Mouse (Mus musculus): ENCODE results near the gene Aldh5a1. TPM values are rescaled to one million over a fixed set of nuclear protein-coding genes. Genes with fewer than 3 reads are reported as not detected.
"Not testable (repeated sequence)": the region's sequence is repeated elsewhere in the genome, so short reads cannot be mapped to it uniquely, and the experiment has no call there.

The Aldh5a1 gene
- 42.5 and 44.2 TPM in 2 replicates for polyA plus RNA-seq (2012; rRNA removed)

DNA sequence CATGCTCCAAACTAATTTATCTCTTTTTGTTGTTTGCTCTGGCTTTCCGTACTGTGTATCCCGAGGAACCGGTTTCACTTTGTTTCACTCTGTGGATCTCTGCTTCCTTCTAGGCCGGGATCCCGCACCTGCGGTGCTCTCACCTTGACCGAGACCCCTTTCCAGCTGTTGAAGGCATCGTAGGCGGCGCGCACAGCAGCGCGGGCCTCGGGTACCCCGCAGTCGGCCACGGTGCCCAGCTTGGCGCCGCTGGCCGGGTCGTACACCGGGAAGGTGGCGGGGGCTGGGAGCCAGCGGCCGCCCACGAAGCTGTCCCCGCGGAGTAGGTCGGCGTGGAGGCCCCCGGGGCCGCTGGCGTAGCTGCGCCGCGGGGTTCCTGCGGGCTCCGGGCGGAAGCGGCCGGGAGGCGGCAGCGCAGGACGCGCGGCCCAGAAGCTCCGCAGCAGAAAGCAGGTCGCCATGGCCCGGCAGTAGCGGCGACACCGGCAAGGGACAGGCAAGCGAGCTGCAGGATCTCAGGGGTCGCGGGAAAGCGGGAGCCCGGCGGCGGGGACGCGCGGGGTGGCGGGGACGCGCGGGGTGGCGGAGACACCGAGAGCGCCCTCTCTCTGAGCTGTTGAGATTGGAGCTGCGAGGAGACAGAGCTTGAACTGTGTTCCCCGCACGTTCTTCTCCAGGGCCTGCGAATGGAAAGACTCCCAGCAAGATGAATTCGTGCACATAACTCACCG lies at the start of gene Aldh5a1:
Gene Aldh5a1 (minus strand): TSS at position 554 of the 731 bp plus-strand sequence.
- peak; percentile 50 to 85 for DNase-seq (ENCODE audit: extremely low spot score in 1 of 2, low spot score in 1 of 2)

DNA sequence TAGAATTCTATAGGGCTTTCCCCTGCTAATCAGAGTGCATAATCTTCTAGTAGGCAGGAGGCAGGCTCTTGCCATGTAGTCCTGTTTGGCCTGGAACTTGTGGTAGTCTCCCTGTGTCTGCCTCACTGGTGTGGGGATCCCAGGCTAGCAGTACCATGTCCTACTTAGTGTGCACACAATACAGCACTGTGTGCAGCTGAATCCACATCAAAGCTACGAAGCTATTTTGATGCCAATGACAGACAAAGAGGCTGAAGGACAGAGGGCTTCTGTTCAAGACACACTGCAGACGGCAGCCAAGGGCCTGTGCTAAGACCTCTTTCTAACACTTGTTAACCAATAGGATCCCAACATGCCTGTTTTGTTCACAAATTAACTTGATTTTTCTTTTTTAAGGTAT lies 48.0 kb upstream of the Aldh5a1 start:
- DNase-seq (ENCODE audit: extremely low spot score in 1 of 2, low spot score in 1 of 2): peak; percentile 31 to 57

DNA sequence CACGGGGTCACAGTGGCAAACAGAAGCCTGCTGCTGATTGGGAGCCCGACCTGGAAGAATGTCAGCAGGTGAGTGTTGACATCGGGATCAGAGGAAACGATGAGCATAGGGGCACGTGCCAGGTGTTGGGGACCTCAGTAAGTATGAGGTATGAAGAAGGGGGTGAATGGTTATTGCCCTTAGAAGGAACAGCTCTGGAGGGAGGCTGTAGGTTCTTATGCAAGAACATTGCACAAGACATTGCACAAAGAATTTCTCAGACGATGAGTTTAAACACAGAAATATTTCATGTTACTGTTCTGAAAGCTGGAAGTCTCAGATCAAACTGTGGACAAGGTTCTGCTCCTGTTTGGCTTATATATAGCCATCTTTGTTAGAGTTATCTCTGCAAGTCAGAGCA lies 43.6 kb upstream of the Aldh5a1 start:
- DNase-seq (ENCODE audit: extremely low spot score in 1 of 2, low spot score in 1 of 2): no peak

DNA sequence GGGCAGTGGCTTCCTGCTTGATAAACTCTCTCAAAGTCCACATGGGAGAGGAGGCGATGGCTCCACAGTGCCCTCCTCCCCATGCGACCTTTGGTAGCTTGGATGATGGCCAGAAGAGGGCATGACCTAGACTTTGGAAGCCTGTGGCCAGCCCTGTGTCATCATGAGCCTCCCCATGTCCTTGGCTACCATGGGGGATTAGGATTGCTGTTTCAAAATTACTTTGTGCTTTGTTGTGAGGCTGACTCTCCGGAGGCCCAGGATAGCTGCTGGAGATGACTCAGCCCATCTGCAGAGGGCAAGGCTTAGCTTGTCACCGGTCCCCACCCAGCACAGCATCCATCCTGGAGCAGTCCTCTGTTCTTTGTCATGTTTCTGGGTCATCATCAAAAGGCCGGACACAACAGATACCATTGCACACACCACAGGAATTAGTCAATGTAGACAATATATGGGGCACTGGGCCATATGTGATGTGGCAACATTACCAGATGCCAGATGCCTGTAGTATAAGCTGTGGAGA lies 40.4 kb upstream of the Aldh5a1 start:
- DNase-seq (ENCODE audit: extremely low spot score in 1 of 2, low spot score in 1 of 2): no peak

DNA sequence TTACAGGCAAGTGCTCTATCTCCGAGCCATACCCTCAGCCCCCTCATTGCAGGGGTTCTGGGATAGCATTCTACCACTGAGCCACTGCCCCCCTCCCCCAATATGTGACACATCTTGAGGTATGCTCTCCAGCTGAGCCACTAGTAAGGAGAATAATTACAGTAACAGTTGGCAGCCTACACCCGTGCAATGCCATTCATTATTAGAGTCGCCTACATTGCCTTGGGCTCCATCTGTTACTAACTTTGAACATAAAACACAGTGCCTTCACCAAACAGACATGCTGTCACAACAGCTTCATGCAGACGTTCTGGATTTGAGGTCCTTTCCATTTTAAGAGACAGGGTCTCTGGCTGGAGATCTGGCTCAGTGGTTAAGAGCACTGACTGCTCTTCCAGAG lies 38.9 kb upstream of the Aldh5a1 start:
- DNase-seq (ENCODE audit: extremely low spot score in 1 of 2, low spot score in 1 of 2): peak; percentile 20 to 43

DNA sequence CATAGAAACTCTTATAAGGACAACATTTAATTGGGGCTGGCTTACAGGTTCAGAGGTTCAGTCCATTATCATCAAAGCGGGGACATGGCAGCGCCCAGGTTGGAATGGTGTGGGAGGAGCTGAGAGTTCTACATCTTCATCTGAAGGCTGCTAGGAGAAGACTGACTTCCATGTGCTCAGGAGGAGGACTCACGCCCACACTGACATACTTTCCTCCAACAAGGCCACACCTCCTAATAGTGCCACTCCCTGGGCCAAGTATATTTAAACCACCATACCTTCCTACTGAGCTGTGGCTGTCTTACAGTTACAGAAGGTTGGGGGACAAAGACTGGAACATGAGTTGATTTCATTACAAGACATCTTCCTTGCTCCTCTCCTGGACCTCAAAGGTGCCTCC lies 34.3 kb upstream of the Aldh5a1 start:
- not testable (repeated sequence) for DNase-seq (ENCODE audit: extremely low spot score in 1 of 2, low spot score in 1 of 2)

DNA sequence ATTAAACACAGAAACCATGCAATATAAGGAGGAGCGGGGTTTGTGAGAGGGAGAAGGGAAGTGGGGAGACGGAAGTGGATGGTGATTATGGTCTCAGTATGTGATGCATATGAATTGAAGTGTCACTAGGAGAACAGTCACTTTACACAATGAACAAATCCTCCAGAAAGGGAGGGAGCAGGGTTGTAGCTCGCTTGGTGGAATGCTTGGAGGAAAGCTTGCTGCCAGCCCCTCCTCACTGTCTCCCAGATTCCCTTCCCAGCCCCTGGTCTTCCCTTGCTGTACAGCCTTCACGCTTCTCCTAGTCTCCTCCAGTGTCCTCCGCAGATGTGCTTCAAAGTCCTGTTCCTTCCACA lies 28.4 kb upstream of the Aldh5a1 start:
- no peak for DNase-seq (ENCODE audit: extremely low spot score in 1 of 2, low spot score in 1 of 2)

DNA sequence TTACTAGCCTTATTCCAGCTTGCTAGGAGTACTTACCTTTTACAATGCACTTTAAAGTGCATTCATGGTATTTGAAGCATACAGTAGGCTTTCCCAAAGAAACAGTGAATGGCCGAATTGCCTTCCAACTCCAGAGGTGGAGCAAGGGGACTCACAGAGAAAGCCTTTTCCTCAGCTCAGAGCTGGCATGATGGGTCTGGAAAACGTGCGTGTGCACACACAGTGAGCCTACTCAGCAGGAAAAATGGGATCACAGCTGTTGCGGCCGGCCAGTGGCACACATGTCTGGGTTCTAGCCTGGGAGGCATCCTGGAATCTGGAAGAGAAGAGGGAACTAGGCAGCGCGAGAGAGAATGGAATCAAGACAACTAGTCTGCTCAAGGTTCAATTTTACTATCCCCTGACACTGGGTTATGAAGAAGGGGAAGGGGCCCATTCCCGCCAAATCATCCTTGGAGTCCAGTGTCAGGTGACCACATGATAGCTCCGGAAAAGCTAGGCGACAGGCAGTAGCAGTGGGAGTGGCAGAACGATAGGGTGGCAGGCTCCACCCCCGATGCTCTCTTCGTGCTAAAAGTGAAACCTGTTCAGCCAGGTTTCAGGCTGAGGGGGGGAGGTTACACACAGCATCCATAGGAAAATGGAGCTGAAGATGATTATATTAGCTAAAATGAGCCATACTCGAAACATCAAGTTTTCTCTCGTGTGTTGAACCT lies 27.8 kb upstream of the Aldh5a1 start:
- DNase-seq (ENCODE audit: extremely low spot score in 1 of 2, low spot score in 1 of 2): no peak

DNA sequence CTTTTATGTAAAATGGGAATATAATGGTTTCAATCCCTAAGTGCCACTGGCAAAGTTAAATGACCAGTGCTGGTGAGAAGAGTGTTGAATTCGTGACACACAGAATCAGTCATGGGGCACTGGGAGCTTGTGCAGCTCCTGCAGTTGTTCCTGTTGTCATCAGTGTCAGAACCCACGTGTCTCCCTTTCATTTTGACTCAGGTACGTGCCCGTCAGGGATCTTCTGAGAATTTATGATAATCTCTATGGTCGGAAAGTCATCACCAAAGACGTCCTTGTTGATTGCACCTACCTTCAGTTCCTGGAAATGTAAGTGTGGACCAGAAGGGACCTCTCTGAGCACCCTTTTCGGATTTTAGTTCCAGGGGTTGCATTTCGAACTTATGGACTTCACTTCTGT lies 24.7 kb upstream of the Aldh5a1 start:
- no peak for DNase-seq (ENCODE audit: extremely low spot score in 1 of 2, low spot score in 1 of 2)

DNA sequence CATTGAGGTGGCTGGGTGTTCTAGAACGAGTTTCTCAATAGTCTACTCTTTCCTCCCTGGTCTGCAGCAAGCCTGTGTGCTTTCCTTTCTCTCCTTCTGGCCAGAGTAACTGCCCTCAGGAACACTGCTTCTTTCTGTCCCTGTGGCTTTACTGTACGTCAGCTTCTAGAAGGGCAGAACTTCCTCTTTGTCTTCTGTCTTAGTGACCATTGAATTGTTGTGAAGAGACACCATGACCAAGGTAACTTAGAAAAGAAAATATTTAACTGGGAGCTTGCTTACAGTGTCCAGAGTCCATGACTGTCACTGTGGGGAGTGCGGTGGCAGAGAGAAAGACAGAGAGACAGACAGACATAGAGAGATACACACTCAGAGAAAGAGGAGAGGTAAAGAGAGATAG lies 22.6 kb upstream of the Aldh5a1 start:
- DNase-seq (ENCODE audit: extremely low spot score in 1 of 2, low spot score in 1 of 2): no peak

DNA sequence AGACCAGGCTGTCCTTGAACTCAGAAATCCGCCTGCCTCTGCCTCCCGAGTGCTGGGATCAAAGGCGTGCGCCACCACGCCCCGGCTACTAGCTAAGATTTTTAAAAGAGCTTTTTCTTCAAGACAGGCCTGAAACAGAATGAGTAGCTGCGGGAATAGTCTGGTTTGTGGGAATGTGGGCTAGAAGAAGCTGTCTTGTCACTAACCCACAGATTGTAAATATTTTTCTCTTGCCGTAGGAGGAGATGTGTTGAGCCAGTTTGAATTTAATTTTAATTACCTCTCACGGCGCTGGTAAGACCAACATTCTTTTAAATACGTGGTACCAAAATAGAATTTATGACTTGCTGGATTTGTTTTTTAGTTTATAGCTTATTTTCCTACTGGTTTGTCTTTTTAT lies 21.2 kb upstream of the Aldh5a1 start:
- DNase-seq (ENCODE audit: extremely low spot score in 1 of 2, low spot score in 1 of 2): peak in 1 of 2 experiments; percentile 41

DNA sequence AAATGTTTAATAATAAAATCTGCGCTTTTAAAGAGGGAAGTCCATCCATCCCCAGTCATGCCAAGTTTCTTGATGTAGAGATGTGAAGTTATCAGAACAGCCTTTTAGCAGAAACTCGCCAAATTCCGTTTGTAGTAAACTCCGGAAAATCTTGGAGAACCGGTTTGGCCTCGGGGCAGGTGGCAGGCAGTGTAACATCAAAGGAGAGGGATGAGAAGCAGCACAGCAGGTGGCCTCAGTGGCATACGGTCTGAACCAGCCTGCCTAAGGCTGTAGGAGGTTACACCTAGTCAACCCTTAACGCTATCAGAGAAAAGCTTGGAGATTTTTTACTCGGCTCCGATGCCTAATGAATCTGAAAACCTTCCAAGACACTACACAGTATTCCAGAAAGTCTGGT lies 18.0 kb upstream of the Aldh5a1 start:
- DNase-seq (ENCODE audit: extremely low spot score in 1 of 2, low spot score in 1 of 2): no peak

DNA sequence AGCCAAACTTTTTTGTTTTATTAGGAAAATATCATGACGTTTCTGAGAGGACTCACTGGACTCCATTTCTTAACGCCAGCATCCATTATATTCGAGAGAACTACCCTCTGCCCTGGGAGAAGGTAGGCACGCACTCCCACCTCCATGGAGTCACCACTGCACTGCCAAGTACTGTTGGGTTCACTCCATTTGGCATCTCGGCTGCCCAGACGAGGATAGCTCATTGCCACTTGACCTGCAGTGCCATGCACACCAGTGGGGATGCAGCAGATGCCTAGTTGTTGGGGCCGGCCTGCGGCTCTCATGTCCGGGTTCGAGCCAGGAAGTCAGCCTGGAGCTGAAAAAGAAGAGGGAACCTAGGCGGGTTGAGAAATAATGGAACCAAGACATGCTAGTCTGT lies 17.6 kb upstream of the Aldh5a1 start:
- no peak for DNase-seq (ENCODE audit: extremely low spot score in 1 of 2, low spot score in 1 of 2)

DNA sequence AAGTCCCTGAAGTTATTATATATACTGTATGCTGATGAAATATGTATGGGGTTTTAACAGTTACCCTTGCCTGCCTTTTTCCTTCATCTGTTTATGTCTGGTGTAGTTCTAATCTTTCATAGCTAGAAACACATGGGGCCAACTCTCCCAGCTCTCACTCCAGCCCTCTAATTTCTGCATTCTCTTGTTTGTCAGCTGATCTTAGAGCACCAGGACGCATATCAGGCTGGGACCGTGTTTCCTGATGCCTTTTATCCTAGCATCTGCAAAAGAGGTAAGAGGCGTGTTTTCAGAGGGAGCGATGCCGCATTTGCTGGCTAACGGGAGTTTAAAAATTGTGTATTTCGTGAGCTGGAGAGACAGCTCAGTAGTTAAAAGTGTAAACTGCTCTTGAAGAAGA lies 15.2 kb upstream of the Aldh5a1 start:
- DNase-seq (ENCODE audit: extremely low spot score in 1 of 2, low spot score in 1 of 2): no peak

DNA sequence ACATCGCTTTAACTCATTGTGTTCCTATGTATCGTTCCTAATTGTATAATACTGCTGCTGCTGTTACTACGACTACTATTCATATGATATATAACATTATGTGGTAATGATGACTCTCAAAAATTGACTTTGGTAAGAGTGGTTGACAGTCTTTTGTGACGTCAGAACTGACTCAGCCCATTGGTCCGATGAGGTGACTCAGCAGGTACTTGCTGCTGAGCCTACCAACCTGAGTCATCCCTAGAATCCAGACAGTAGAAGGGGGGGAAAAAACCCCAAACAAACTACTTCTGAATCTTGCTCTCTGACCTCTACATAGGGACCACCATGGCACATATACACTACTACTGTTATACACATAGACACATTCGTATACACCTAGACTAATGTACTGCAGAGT lies 11.4 kb upstream of the Aldh5a1 start:
- DNase-seq (ENCODE audit: extremely low spot score in 1 of 2, low spot score in 1 of 2): no peak

DNA sequence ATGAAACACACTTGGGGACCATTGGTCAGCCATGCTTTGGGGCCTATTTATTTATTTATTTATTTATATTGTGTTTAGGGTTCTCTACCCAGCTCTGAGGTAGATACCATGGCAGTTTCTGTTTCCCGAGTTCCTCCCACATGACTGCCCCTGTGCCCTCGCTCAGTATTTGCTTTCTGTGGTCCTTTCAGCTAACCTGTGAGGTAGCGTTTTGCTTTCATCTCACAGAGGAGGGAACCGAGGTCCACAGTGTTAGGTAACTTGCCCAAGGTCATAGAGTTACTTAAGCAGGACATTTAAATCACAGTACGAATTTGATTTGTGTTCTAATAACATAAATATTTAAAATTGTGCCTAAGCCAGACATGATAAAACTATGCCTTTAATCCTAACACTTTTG lies 9.7 kb upstream of the Aldh5a1 start:
- no peak for DNase-seq (ENCODE audit: extremely low spot score in 1 of 2, low spot score in 1 of 2)

DNA sequence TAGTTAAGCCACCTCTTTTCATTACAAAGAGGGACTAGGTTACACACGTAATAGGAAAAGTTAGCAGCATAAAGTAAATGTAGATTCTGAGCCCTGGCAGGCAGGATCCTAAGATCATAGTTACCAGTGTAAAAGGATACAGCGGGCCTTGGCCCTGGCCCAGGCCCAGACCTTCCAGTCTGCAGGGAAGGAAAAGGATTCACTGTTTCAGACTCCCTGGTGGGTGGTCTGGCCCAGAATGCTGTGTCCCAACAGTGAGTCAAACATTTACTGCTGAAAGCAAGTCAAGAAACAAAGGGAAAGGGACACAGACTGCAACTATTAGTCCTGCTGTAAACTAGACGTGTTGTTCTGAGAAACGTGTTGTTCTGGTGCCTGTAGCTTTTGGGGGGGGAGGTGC lies 8.1 kb upstream of the Aldh5a1 start:
- no peak for DNase-seq (ENCODE audit: extremely low spot score in 1 of 2, low spot score in 1 of 2)

DNA sequence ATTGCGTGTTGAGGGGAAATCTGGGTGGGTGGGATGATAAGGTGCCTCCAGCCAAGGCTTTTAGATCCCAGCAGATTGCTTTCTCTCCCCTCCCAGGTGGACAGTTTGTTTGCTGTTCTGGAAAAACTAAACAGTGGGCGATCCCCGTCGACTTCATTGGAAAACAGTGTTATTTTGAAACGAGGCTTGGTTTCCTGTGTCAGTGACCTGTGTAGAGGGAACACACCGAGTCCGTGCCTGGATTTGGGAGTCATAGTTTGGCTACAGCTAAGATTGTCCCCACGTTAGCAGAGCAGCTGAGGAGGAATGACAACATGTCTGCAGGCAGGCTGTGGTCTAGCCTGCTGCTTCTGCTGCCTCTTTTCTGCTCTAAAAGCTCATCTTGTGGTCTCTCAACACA lies 5.8 kb upstream of the Aldh5a1 start:
- no peak for DNase-seq (ENCODE audit: extremely low spot score in 1 of 2, low spot score in 1 of 2)

DNA sequence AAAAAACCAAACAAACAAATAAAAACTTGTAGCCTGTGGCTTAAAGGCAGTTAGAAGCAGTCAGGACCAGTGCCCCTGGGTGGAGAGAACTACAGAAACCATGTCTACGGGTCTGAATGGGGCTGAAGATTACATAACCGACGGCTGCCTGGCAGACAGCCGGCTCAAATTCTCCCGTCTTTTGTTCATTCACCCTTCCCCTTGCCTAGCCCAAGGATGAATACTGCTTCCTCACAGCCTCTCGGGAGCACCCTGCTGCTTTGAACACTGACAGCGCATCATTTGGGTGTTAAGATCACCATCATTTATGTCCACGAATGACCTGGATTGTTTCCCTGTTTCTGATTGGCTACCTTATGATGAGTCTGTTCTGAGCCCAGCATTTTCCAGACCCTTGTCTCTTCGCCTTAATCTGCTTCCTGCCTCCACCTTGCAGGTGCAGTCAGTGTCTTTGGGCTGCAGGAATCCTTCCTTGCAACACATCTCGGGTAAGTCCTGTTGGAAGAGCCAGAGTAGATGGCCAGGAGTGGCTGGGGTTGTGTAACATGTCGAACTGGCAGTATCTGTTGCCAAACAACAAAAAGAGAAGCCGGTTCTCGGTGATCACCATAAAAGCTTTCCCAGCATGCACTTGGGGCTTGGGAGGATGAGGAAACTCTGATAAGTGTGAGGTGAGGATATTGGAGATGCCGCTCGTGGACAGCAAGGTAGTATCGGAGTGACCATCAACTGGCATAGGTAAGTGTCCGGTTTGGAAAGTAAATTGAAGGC lies 5.2 kb upstream of the Aldh5a1 start, which contains the start of gene Gpld1:
Gene Gpld1 (plus strand): TSS at position 641 of the 771 bp plus-strand sequence.
- peak in 1 of 2 experiments; percentile 47 for DNase-seq (ENCODE audit: extremely low spot score in 1 of 2, low spot score in 1 of 2)

DNA sequence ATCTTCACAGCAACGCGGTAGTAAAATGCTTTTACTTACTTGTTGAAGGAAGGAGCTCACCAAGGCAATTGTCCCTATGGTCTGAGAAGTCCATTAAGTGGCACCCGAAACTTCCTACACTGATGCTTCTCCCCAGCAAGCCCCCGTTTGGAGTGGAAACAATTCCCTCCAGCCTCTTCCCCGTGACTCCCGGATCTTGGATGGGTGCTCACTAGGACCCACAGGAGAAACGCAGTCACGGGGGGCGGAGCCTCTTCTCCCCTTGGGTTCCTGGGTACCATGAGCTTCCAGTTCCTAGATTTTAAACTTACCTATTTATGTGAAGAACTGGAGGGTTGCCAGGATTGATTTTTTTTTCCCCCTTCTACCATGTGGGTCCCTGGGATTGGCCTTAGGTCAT lies 2.0 kb upstream of the Aldh5a1 start:
- DNase-seq (ENCODE audit: extremely low spot score in 1 of 2, low spot score in 1 of 2): no peak

DNA sequence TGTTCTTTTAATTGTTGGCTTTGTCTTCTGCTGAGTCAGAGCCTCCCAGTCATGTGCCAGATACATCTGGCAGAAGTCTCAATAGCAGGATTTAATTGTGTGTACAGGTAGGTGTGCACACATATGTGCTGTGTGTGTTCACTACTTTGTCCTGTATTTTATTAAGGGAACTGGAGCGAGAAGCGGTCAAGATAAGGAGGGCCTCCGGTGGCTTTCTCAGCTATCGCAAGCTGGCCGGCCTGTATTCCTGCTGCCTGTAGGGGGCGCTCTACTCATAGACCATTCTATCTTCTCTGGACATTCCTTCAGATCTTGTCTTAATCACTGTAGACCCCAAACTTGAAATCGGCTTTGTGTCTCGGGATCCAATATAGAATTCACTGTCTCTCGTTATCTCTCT lies 1.2 kb upstream of the Aldh5a1 start:
- peak; percentile 56 to 91 for DNase-seq (ENCODE audit: extremely low spot score in 1 of 2, low spot score in 1 of 2)
